Mouse (Mus musculus): ENCODE measurements around the gene Aqp2.

DNA sequence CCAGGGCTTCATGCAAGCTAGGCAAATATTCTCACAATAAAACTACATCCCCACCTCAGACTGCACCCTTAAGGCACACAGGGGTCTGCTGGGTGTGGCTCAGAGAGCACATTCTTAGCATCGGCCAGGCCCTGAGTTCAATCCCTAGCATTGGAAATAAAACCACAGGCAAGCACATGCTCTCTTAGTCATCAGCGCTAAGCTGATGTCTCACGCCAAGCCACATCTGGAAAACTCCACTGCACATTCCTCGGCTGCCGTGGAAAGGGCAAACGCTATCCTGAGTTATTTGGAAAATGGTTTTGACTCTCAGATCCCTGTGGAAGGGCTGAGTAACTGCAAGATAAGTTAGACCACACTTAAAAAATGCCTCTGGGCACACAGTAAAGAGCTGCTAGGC, 25.1 kb upstream of the Aqp2 start:
- TF ChIP-seq EP300 (IDR thresholded peaks at IDR 0.05; ENCODE audit: low read depth) (no peak), CTCF (IDR thresholded peaks at IDR 0.05; ENCODE audit: low read depth) (no peak)
